Mouse (Mus musculus): ENCODE measurements around the gene Rchy1.
"Not testable (repeated sequence)": the region's sequence is repeated elsewhere in the genome, so short reads cannot be mapped to it uniquely, and the experiment has no call there.

- not testable (repeated sequence) for TF ChIP-seq CTCF (conservative IDR thresholded peaks at IDR 0.05; ENCODE audit: insufficient read depth, insufficient read length, low read depth, low read length); POLR2A (IDR thresholded peaks at IDR 0.05; ENCODE audit: low read depth, low read length)
Observed at GRCm38 (mm10) chr5:91945609-91946008, 17.3 kb downstream of the Rchy1 start.
